Mouse (Mus musculus): Measurements from ENCODE around the gene Nabp1. TPM values are rescaled to one million over a fixed set of nuclear protein-coding genes. Genes with fewer than 3 reads are reported as not detected.

The Nabp1 gene
- polyA plus RNA-seq (2014; fragmentation: Nextera tagmentation; extraction: Ambion mirVana), result 5.5 and 8.2 TPM in 2 replicates

- DNase-seq (ENCODE audit: low spot score) (peak; percentile 99), ATAC-seq (replicated peaks; ENCODE audit: low FRiP score) (peak; percentile 100)
- no peaks in the 10 kb centered on the region for H3K36me3 ChIP-seq (ENCODE audit: control insufficient read depth, insufficient read depth, low read length)
- peak within 1 kb of the TSS; percentile 69 for H3K9ac ChIP-seq (ENCODE audit: low read length)
- under 1% methylated on average over 50 of the region's 51 CpGs for WGBS
- H3K4me1 ChIP-seq (replicated peaks; ENCODE audit: control insufficient read depth, insufficient read depth, low read length), result peaks cover 3% of the 10 kb centered on the region; the same call in 1 of the 2 replicates
- no peaks in the 10 kb centered on the region for H3K9me3 ChIP-seq (ENCODE audit: control insufficient read depth, low read length)
- peak within 1 kb of the TSS; percentile 98 for H3K4me2 ChIP-seq (ENCODE audit: low read depth, low read length, severe bottlenecking)
- peak within 1 kb of the TSS; percentile 60 for H3K4me3 ChIP-seq (ENCODE audit: low read depth, low read length)
- no peaks in the 10 kb centered on the region; the same call in 1 of the 2 replicates for H3K27me3 ChIP-seq (ENCODE audit: control insufficient read depth, insufficient read depth, low read length)
- H3K27ac ChIP-seq (ENCODE audit: low read depth, low read length), result 0 out of 2 replicates have a peak within 1 kb of the TSS, but pooled peaks have one; percentile 37
Measured at GRCm38 (mm10) chr1:51478262-51479026, at the start of gene Nabp1. Gene Nabp1, minus strand, starts transcription at chr1:51478425.

DNA sequence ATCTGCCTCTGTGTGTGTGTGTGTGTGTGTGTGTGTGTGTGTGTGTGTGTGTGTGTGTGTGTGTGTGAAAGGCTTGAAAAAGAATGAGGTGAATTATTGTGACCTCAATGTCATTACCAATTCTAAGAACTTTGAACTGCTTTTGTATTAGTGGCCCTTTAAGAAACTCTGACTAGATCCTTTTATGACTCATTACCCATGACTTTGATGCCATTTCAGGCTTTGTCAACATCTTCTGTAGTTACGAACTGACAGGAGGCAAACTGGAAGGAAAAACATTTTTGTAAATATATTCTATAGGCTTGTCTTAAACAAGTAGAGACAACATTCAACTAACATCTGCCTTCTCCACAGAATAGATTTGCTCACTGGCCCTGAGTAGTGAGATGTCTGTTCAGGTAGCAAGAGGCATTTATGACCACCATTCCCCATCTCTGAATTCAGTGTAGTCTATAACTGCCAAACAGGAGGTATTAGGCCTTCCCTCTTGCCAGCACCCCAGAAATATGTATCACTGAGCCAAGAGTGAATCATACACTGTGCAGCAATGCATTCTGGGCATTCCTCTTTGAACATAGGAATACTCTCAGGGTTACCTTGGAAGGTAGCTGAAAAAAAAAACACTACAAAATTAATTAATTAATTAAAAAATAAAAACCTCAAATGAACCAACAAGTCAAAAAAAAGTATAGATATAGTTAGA is 47.5 kb upstream of the Nabp1 start:
- no peaks in the 10 kb centered on the region for H3K4me1 ChIP-seq (replicated peaks; ENCODE audit: control insufficient read depth, insufficient read depth, low read length)
- no peak overlapping the region for H3K4me3 ChIP-seq (ENCODE audit: low read depth, low read length)
- 68% methylated on average over 1 of the region's 1 CpGs for WGBS
- H3K27ac ChIP-seq (ENCODE audit: low read depth, low read length), result no peak overlapping the region
- H3K27me3 ChIP-seq (ENCODE audit: control insufficient read depth, insufficient read depth, low read length), result no peaks in the 10 kb centered on the region
- DNase-seq (ENCODE audit: low spot score) (no peak), ATAC-seq (replicated peaks; ENCODE audit: low FRiP score) (no peak)
- no peak overlapping the region for H3K4me2 ChIP-seq (ENCODE audit: low read depth, low read length, severe bottlenecking)
- H3K9me3 ChIP-seq (ENCODE audit: control insufficient read depth, low read length), result no peaks in the 10 kb centered on the region
- no peak overlapping the region for H3K9ac ChIP-seq (ENCODE audit: low read length)
- H3K36me3 ChIP-seq (ENCODE audit: control insufficient read depth, insufficient read depth, low read length), result no peaks in the 10 kb centered on the region

DNA sequence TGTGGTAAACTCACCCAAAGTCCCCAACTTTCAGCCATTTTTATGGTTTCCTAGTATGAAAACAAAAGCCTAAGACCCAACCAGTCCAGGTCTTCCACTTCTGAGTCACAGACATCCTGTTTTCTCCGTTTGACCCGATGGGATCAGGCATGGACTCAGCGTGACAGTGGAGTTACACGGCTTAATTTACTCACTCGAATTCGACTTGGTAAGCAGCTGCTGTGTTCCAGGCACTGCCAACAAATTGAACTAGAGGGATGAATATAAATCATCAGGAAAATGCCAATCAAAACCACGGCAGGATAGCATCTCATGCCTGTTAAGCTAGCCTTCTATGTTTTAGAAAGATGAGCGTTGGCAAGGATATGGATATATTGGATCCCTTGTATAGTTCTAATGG is 43.4 kb upstream of the Nabp1 start:
- Histone ChIP-seq H3K9me3 (ENCODE audit: control insufficient read depth, low read length) (no peaks in the 10 kb centered on the region), H3K27ac (ENCODE audit: low read depth, low read length) (no peak overlapping the region), H3K4me2 (ENCODE audit: low read depth, low read length, severe bottlenecking) (no peak overlapping the region), H3K36me3 (ENCODE audit: control insufficient read depth, insufficient read depth, low read length) (no peaks in the 10 kb centered on the region), H3K4me1 (replicated peaks; ENCODE audit: control insufficient read depth, insufficient read depth, low read length) (no peaks in the 10 kb centered on the region), H3K27me3 (ENCODE audit: control insufficient read depth, insufficient read depth, low read length) (no peaks in the 10 kb centered on the region), H3K4me3 (ENCODE audit: low read depth, low read length) (no peak overlapping the region), H3K9ac (ENCODE audit: low read length) (no peak overlapping the region)
- WGBS, result 92% methylated on average over 8 of the region's 8 CpGs
- ATAC-seq (replicated peaks; ENCODE audit: low FRiP score) (no peak), DNase-seq (ENCODE audit: low spot score) (no peak)

- H3K27me3 ChIP-seq (ENCODE audit: control insufficient read depth, insufficient read depth, low read length), result no peaks in the 10 kb centered on the region
- WGBS, result 88% methylated on average over 5 of the region's 5 CpGs
- no peak overlapping the region for H3K9ac ChIP-seq (ENCODE audit: low read length)
- H3K9me3 ChIP-seq (ENCODE audit: control insufficient read depth, low read length), result no peaks in the 10 kb centered on the region
- no peaks in the 10 kb centered on the region for H3K4me1 ChIP-seq (replicated peaks; ENCODE audit: control insufficient read depth, insufficient read depth, low read length)
- H3K4me3 ChIP-seq (ENCODE audit: low read depth, low read length), result no peak overlapping the region
- H3K36me3 ChIP-seq (ENCODE audit: control insufficient read depth, insufficient read depth, low read length), result no peaks in the 10 kb centered on the region
- ATAC-seq (replicated peaks; ENCODE audit: low FRiP score), result no peak
- no peak overlapping the region for H3K4me2 ChIP-seq (ENCODE audit: low read depth, low read length, severe bottlenecking)
- DNase-seq (ENCODE audit: low spot score), result no peak
- no peak overlapping the region for H3K27ac ChIP-seq (ENCODE audit: low read depth, low read length)
Measured at GRCm38 (mm10) chr1:51520246-51520780, 42.1 kb upstream of the Nabp1 start.

DNA sequence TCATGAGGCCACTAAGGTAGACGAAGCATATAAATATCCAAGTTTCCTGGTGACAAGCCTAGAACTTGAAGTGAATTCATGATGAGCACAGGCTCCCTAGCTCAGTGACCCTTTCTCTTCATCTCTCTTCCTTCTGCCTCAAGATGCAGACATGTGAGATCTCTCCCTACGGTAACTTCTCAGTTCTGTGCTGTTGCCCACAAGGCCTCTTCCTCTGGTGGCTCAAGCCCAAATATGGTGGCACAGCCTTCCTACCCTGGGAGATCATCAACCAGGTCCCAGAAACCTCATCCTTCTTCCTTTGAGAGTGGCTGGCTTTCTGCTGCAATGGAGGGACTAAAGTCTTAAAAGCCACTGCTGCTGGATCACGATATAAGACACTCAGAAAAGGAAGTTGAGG is 40.9 kb upstream of the Nabp1 start:
- H3K27me3 ChIP-seq (ENCODE audit: control insufficient read depth, insufficient read depth, low read length), result no peaks in the 10 kb centered on the region
- H3K36me3 ChIP-seq (ENCODE audit: control insufficient read depth, insufficient read depth, low read length), result no peaks in the 10 kb centered on the region
- DNase-seq (ENCODE audit: low spot score) (no peak), ATAC-seq (replicated peaks; ENCODE audit: low FRiP score) (no peak)
- no peak overlapping the region for H3K4me3 ChIP-seq (ENCODE audit: low read depth, low read length)
- H3K27ac ChIP-seq (ENCODE audit: low read depth, low read length), result no peak overlapping the region
- no peak overlapping the region for H3K4me2 ChIP-seq (ENCODE audit: low read depth, low read length, severe bottlenecking)
- H3K9ac ChIP-seq (ENCODE audit: low read length), result no peak overlapping the region
- H3K4me1 ChIP-seq (replicated peaks; ENCODE audit: control insufficient read depth, insufficient read depth, low read length), result no peaks in the 10 kb centered on the region
- WGBS, result 84% methylated on average over 3 of the region's 3 CpGs
- H3K9me3 ChIP-seq (ENCODE audit: control insufficient read depth, low read length), result no peaks in the 10 kb centered on the region

DNA sequence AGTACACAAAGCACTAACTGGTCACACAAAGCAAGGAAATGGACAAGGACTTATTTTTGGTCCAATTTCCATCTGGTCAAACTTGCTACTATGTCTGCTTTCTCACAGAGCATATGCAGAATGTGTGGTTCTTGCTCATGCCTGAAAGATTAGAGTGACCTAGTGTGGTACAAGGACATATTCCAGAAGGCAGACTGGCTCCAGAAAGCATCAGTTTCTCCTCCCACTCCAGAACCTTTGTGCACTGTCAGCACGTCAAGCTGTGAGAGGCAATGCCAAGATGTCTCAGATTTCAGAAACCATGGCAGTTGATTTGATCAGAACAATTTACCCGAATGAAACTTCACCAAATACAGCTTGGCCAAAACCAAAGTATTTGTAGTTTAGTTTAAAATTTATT is 37.4 kb upstream of the Nabp1 start:
- 54% methylated on average over 2 of the region's 2 CpGs for WGBS
- no peak for ATAC-seq (replicated peaks; ENCODE audit: low FRiP score)
- H3K36me3 ChIP-seq (ENCODE audit: control insufficient read depth, insufficient read depth, low read length), result no peaks in the 10 kb centered on the region

GRCm38 (mm10) chr1:51515041-51515440 is 36.8 kb upstream of the Nabp1 start:
- H3K9ac ChIP-seq (ENCODE audit: low read length), result no peak overlapping the region
- ATAC-seq (replicated peaks; ENCODE audit: low FRiP score) (no peak), DNase-seq (ENCODE audit: low spot score) (no peak)
- H3K27me3 ChIP-seq (ENCODE audit: control insufficient read depth, insufficient read depth, low read length), result no peaks in the 10 kb centered on the region
- H3K9me3 ChIP-seq (ENCODE audit: control insufficient read depth, low read length), result no peaks in the 10 kb centered on the region
- H3K27ac ChIP-seq (ENCODE audit: low read depth, low read length), result no peak overlapping the region
- H3K4me2 ChIP-seq (ENCODE audit: low read depth, low read length, severe bottlenecking), result no peak overlapping the region
- 93% methylated on average over 3 of the region's 3 CpGs for WGBS
- no peak overlapping the region for H3K4me3 ChIP-seq (ENCODE audit: low read depth, low read length)
- no peaks in the 10 kb centered on the region for H3K4me1 ChIP-seq (replicated peaks; ENCODE audit: control insufficient read depth, insufficient read depth, low read length)
- no peaks in the 10 kb centered on the region for H3K36me3 ChIP-seq (ENCODE audit: control insufficient read depth, insufficient read depth, low read length)

More for the DNA sequence above, 37.4 kb upstream of the Nabp1 start:
- no peaks in the 10 kb centered on the region for H3K9me3 ChIP-seq (ENCODE audit: control insufficient read depth, low read length)
- no peak overlapping the region for H3K4me2 ChIP-seq (ENCODE audit: low read depth, low read length, severe bottlenecking)
- no peak overlapping the region for H3K9ac ChIP-seq (ENCODE audit: low read length)
- H3K4me1 ChIP-seq (replicated peaks; ENCODE audit: control insufficient read depth, insufficient read depth, low read length), result no peaks in the 10 kb centered on the region
- no peak overlapping the region for H3K4me3 ChIP-seq (ENCODE audit: low read depth, low read length)
- H3K27me3 ChIP-seq (ENCODE audit: control insufficient read depth, insufficient read depth, low read length), result no peaks in the 10 kb centered on the region
- DNase-seq (ENCODE audit: low spot score), result no peak
- no peak overlapping the region for H3K27ac ChIP-seq (ENCODE audit: low read depth, low read length)

DNA sequence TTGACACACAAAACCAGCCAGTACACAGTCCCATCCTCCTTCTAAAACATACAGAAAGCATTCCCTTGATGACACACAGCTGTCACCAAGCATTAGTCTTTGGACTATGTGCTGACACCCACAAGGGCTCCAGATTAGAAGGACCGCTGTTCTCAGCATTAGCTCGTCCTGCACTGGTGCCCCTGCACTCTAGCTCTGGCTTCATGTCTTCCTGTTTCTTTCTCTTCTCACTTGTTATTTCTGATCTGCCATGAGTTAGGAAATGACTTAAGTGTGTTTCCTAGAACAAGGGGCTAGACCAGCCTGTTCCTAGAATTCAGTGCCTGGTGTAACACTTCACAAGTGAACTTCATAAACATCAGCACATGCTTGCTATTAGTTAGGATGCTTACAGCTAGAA is 36.2 kb upstream of the Nabp1 start:
- DNase-seq (ENCODE audit: low spot score) (no peak), ATAC-seq (replicated peaks; ENCODE audit: low FRiP score) (no peak)
- Histone ChIP-seq H3K4me1 (replicated peaks; ENCODE audit: control insufficient read depth, insufficient read depth, low read length) (no peaks in the 10 kb centered on the region), H3K4me3 (ENCODE audit: low read depth, low read length) (no peak overlapping the region), H3K36me3 (ENCODE audit: control insufficient read depth, insufficient read depth, low read length) (no peaks in the 10 kb centered on the region), H3K27me3 (ENCODE audit: control insufficient read depth, insufficient read depth, low read length) (no peaks in the 10 kb centered on the region), H3K4me2 (ENCODE audit: low read depth, low read length, severe bottlenecking) (no peak overlapping the region), H3K9me3 (ENCODE audit: control insufficient read depth, low read length) (no peaks in the 10 kb centered on the region), H3K27ac (ENCODE audit: low read depth, low read length) (no peak overlapping the region), H3K9ac (ENCODE audit: low read length) (no peak overlapping the region)
- WGBS, result 89% methylated on average over 2 of the region's 2 CpGs
